7 mouse cellular contexts compared by ENCODE assay signal in the genomic region with DNA sequence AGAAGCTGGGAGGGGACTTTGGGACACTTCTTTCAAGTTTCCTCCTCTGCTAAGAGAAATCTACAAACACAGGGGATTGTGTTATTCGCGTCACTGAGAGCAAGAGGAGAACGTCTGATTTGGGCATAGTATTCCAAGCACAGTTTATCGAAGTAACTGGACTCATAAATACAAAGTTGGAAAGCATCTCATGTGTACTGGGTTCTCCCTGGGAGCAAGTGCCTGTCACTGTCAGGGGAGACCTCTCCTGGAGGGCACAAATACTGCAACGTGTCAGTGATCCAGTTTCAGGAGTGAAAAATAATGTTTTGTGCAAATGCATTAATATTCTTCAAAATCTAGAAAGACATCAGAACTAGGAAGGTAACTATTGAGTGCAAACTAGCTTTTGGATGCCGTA. TPM values are rescaled to one million over a fixed set of nuclear protein-coding genes. Genes with fewer than 3 reads are reported as not detected.
DNase-seq lines count a peak whose midpoint lies in the region; ATAC-seq and TF ChIP-seq lines count a peak whose summit lies in the region.

No protein-coding gene starts in this region.

- DNase-seq in urinary bladder, postnatal 36 days (ENCODE audit: low spot score in 2 of 2): peak; percentile 28 to 36
- DNase-seq in urinary bladder, postnatal 10 days (ENCODE audit: low spot score): no peak
- DNase-seq in brain, embryonic 14.5 days (ENCODE audit: low read depth): peak; percentile 58
- peak; percentile 12 for DNase-seq in forelimb bud, embryonic 11.5 days (ENCODE audit: low read depth, low spot score)
- no peak for DNase-seq in intestine, embryonic 14.5 days (ENCODE audit: low spot score)

- H3K9ac ChIP-seq in intestine, embryonic 14.5 days (ENCODE audit: low read length): peak overlapping the region; percentile 59
- H3K9ac ChIP-seq in liver, embryonic 16.5 days (ENCODE audit: low read depth, low read length): no peak overlapping the region
- H3K9ac ChIP-seq in neural tube, embryonic 15.5 days (replicated peaks): peak overlapping the region; percentile 40; the same call in 1 of the 2 replicates

- no peak overlapping the region for H3K27ac ChIP-seq in intestine, embryonic 14.5 days (ENCODE audit: low read depth)
- H3K27ac ChIP-seq in liver, embryonic 16.5 days (ENCODE audit: low read length): no peak overlapping the region
- H3K27ac ChIP-seq in neural tube, embryonic 15.5 days (replicated peaks): no peak overlapping the region

- H3K27me3 ChIP-seq in intestine, embryonic 14.5 days (replicated peaks; ENCODE audit: control insufficient read depth, insufficient read depth, low read length): no peaks in the 10 kb centered on the region
- H3K27me3 ChIP-seq in liver, embryonic 16.5 days (ENCODE audit: control insufficient read depth, insufficient read depth, low read depth, low read length): no peaks in the 10 kb centered on the region
- peaks cover 4% of the 10 kb centered on the region; the same call in 1 of the 2 replicates for H3K27me3 ChIP-seq in neural tube, embryonic 15.5 days (replicated peaks)

- H3K9me3 ChIP-seq in intestine, embryonic 14.5 days (ENCODE audit: control insufficient read depth, low read length): no peaks in the 10 kb centered on the region
- no peaks in the 10 kb centered on the region for H3K9me3 ChIP-seq in liver, embryonic 16.5 days (replicated peaks; ENCODE audit: control insufficient read depth, low read length)
- no peaks in the 10 kb centered on the region for H3K9me3 ChIP-seq in neural tube, embryonic 15.5 days (replicated peaks)

- H3K36me3 ChIP-seq in intestine, embryonic 14.5 days (ENCODE audit: control insufficient read depth, insufficient read depth, low read length): no peaks in the 10 kb centered on the region
- no peaks in the 10 kb centered on the region for H3K36me3 ChIP-seq in liver, embryonic 16.5 days (ENCODE audit: control insufficient read depth, insufficient read depth)
- no peaks in the 10 kb centered on the region for H3K36me3 ChIP-seq in neural tube, embryonic 15.5 days

- no peak for ATAC-seq in intestine, embryonic 14.5 days (replicated peaks; ENCODE audit: low FRiP score, low TSS enrichment, low read depth)
- ATAC-seq in liver, embryonic 16.5 days (ENCODE audit: low read depth): peak; percentile 41; the same call in 1 of the 2 replicates
- ATAC-seq in neural tube, embryonic 15.5 days (ENCODE audit: low FRiP score): 0 out of 2 replicates have a peak, but pooled peaks have one; percentile 19

- H3K4me3 ChIP-seq in intestine, embryonic 14.5 days (ENCODE audit: low read depth, low read length): peak overlapping the region; percentile 61
- H3K4me3 ChIP-seq in liver, embryonic 16.5 days (ENCODE audit: low read depth, low read length): peak overlapping the region; percentile 57
- peak overlapping the region; percentile 45 for H3K4me3 ChIP-seq in neural tube, embryonic 15.5 days (replicated peaks)

- peak overlapping the region; percentile 98 for H3K4me2 ChIP-seq in intestine, embryonic 14.5 days (ENCODE audit: low read length)
- H3K4me2 ChIP-seq in liver, embryonic 16.5 days (ENCODE audit: low read depth, low read length): peak overlapping the region; percentile 72
- H3K4me2 ChIP-seq in neural tube, embryonic 15.5 days: peak overlapping the region; percentile 82

- TF ChIP-seq CTCF in brain, embryonic 14.5 days (IDR thresholded peaks at IDR 0.05; ENCODE audit: borderline replicate concordance, extremely low read depth, insufficient read depth, insufficient read length): peak; percentile 62; the same call in 1 of the 2 replicates

- peaks cover 4% of the 10 kb centered on the region; the same call in 1 of the 2 replicates for H3K4me1 ChIP-seq in intestine, embryonic 14.5 days (replicated peaks; ENCODE audit: control insufficient read depth, insufficient read depth, low read length)
- H3K4me1 ChIP-seq in liver, embryonic 16.5 days (ENCODE audit: control insufficient read depth, low read depth, low read length): no peaks in the 10 kb centered on the region
- peaks cover 19% of the 10 kb centered on the region; the same call in 1 of the 2 replicates for H3K4me1 ChIP-seq in neural tube, embryonic 15.5 days

- WGBS in intestine, embryonic 14.5 days: 27% methylated on average over 6 of the region's 6 CpGs
- 17% methylated on average over 6 of the region's 6 CpGs for WGBS in liver, embryonic 16.5 days (ENCODE audit: insufficient replicate concordance)
- 32% methylated on average over 6 of the region's 6 CpGs for WGBS in neural tube, embryonic 15.5 days

- no peak for TF ChIP-seq POLR2A in brain, embryonic 14.5 days (IDR thresholded peaks at IDR 0.05; ENCODE audit: borderline replicate concordance, extremely low read depth, insufficient read depth, insufficient read length, poor library complexity, severe bottlenecking)

RNA-seq across cellular contexts. Expression of a gene that starts 27.9 kb away (rescaled TPM):
- polyA plus RNA-seq in brain, embryonic 14.5 days (2012; rRNA removed): not detected in 2 replicates
- polyA plus RNA-seq in intestine, embryonic 14.5 days (2014; fragmentation: Nextera tagmentation; extraction: Ambion mirVana): not detected in 2 replicates
- not detected in 2 replicates for polyA plus RNA-seq in liver, embryonic 16.5 days (2015; fragmentation: Nextera tagmentation; extraction: Ambion mirVana)
- not detected in 2 replicates for polyA plus RNA-seq in neural tube, embryonic 15.5 days (2015; fragmentation: Nextera tagmentation; extraction: Ambion mirVana)

Comparison
In these comparisons a context has a peak if more than half of its experiments do, and no peak if none do; other contexts are left out.
1. DNase-seq: peak in urinary bladder, postnatal 36 days (2 of 2), brain, embryonic 14.5 days (single experiment) and forelimb bud, embryonic 11.5 days (single experiment); none in urinary bladder, postnatal 10 days (single experiment) and intestine, embryonic 14.5 days (single experiment).
2. Peak in every context shown above with its lines, with median percentiles within 50 percentile points of each other: H3K4me2 ChIP-seq and H3K4me3 ChIP-seq.